Mouse (Mus musculus) myocyte (in vitro differentiated cells): ENCODE results near the gene Msi2. TPM values are rescaled to one million over a fixed set of nuclear protein-coding genes. Genes with fewer than 3 reads are reported as not detected.

Experiments
- H3K27me3 ChIP-seq: one replicate; pipeline ENCODE4 v1.6.1; 2011; ENCODE audit not compliant: control insufficient read depth, insufficient read depth, insufficient read length
- H3K36me3 ChIP-seq: one replicate; pipeline ENCODE4 v1.6.1; 2011; ENCODE audit not compliant: control insufficient read depth, insufficient read depth
- H3K4me2 ChIP-seq: one replicate; pipeline ENCODE4 v1.6.1; 2011; ENCODE audit warnings: low read depth, control low read depth
- H3K4me3 ChIP-seq: one replicate; pipeline ENCODE4 v1.5.1; 2011; ENCODE audit warnings: mild to moderate bottlenecking, control low read depth, moderate library complexity
- H3K79me2 ChIP-seq: one replicate; pipeline ENCODE4 v1.6.1; 2011; ENCODE audit not compliant: control insufficient read depth, insufficient read depth
- H3ac ChIP-seq: one replicate; pipeline ENCODE4 v1.6.1; 2011; ENCODE audit not compliant: control insufficient read depth, insufficient read length
- CEBPB ChIP-seq: IDR thresholded peaks from 2 replicates; pipeline ENCODE4 v1.6.1; 2011; ENCODE audit warnings: mild to moderate bottlenecking, moderate library complexity; ENCODE audit not compliant: poor library complexity, insufficient read depth, severe bottlenecking
- E2F4 ChIP-seq: IDR thresholded peaks from one replicate; pipeline ENCODE4 v1.6.1; 2011; ENCODE audit warnings: mild to moderate bottlenecking, control low read depth, moderate library complexity; ENCODE audit not compliant: insufficient read depth
- MAX ChIP-seq: IDR thresholded peaks from one replicate; pipeline ENCODE4 v1.6.1; 2011; ENCODE audit warnings: low read depth, mild to moderate bottlenecking, control low read depth
- MYOD1 ChIP-seq, 3 experiments: IDR thresholded peaks; one replicate each; pipeline ENCODE4 v1.6.1; 2011; ENCODE audit warnings: control low read depth in 2 of 3, low read depth in 2 of 3, mild to moderate bottlenecking in 2 of 3, moderate library complexity in 1 of 3; ENCODE audit not compliant: insufficient read length in 2 of 3, control insufficient read depth in 1 of 3
- MYOG ChIP-seq, 3 experiments: IDR thresholded peaks; one replicate each; pipeline ENCODE4 v1.6.1; 2011; ENCODE audit warnings: control low read depth in 2 of 3, low read depth in 2 of 3, mild to moderate bottlenecking in 2 of 3; ENCODE audit not compliant: insufficient read length in 2 of 3, control insufficient read depth in 1 of 3, insufficient read depth in 1 of 3
- POLR2A ChIP-seq: IDR thresholded peaks from one replicate; pipeline ENCODE4 v1.6.1; 2011; ENCODE audit warnings: low read depth, mild to moderate bottlenecking, control low read depth, moderate library complexity; ENCODE audit not compliant: insufficient read length
- POLR2AphosphoS2 ChIP-seq: IDR thresholded peaks from one replicate; pipeline ENCODE4 v1.6.1; 2011; ENCODE audit warnings: low read depth, control low read depth; ENCODE audit not compliant: insufficient read length
- REST ChIP-seq: IDR thresholded peaks from one replicate; pipeline ENCODE4 v1.6.1; 2011; ENCODE audit warnings: mild to moderate bottlenecking, control low read depth, moderate library complexity; ENCODE audit not compliant: insufficient read depth, insufficient read length
- SRF ChIP-seq: IDR thresholded peaks from one replicate; pipeline ENCODE4 v1.6.1; 2011; ENCODE audit warnings: low read depth; ENCODE audit not compliant: control insufficient read depth, insufficient read length
- TCF12 ChIP-seq: IDR thresholded peaks from one replicate; pipeline ENCODE4 v1.6.1; 2011; ENCODE audit warnings: mild to moderate bottlenecking, control low read depth; ENCODE audit not compliant: poor library complexity, insufficient read depth, severe bottlenecking
- TCF3 ChIP-seq: IDR thresholded peaks from one replicate; pipeline ENCODE4 v1.6.1; 2011; ENCODE audit warnings: low read depth, control low read depth; ENCODE audit not compliant: insufficient read length
- USF1 ChIP-seq: IDR thresholded peaks from one replicate; pipeline ENCODE4 v1.6.1; 2011; ENCODE audit warnings: low read depth, mild to moderate bottlenecking, control low read depth, moderate library complexity
- polyA plus RNA-seq: library from polyadenylated mRNA; unstranded; fragments of >200 nt; fragmentation: generic; extraction: Trizol; gene quantifications from one replicate; pipeline ENCODE4 v1.2.1, GENCODE M21; 2012; ENCODE audit warnings: missing spikeins

Gene Msi2
- polyA plus RNA-seq, 1 experiment = 37.9 TPM

DNA sequence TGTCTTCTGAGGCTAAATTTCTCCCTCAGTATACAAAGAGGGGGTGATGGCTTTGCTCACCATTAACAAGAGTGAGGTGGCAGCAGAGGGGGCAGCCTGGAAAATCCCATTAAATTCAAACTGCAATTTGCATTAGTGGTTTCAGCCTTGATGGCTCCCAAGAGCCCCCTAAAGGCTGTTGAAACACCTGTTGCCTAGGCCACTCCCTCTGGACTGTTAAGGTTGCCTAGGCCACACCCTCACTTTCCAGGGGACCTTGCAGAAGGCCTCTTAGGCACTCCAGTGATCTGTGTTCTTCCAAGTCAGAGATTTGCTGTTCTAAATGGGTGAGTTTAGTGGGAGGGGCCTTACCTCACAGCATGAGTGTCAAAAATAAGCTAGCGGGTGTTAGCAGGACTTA, 232.3 kb downstream of the Msi2 start:
- TF ChIP-seq POLR2A (no peak), E2F4 (no peak), REST (no peak), USF1 (no peak), MYOD1 (IDR thresholded peaks at IDR 0.05; ENCODE audit: control insufficient read depth in 1 of 3, insufficient read length in 2 of 3, low read depth in 2 of 3) (no peak), TCF3 (no peak), MAX (no peak), POLR2AphosphoS2 (no peak), SRF (no peak), TCF12 (no peak), CEBPB (no peak), MYOG (IDR thresholded peaks at IDR 0.05; ENCODE audit: control insufficient read depth in 1 of 3, insufficient read depth in 1 of 3, insufficient read length in 2 of 3, low read depth in 2 of 3) (no peak)
- Histone ChIP-seq H3K27me3 (no peaks in the 10 kb centered on the region), H3K4me3 (no peak overlapping the region), H3K79me2 (peaks cover 16% of the 10 kb centered on the region), H3K36me3 (no peaks in the 10 kb centered on the region), H3K4me2 (no peak overlapping the region), H3ac (no peak overlapping the region)

DNA sequence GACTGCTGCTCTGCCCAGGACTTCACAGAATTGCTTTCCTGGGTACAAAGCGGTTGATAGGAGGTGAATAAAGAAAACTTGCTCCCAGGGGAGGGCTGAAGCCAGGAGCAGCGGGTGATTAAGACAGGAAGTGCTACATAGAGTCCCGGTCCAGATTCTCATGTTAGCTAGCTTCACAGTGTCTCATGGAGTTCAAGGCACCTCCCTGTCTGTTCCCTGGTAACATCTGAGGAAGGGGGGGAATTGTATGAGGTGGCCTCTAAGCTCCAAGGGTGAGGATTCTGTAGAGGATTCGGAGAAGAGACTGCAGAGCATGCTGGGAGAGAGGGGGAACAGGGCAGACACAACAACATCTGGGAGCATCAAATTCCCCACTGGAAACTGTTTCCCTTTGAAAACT, 233.2 kb downstream of the Msi2 start:
- Histone ChIP-seq H3K4me3 (no peak overlapping the region), H3K79me2 (peaks cover 16% of the 10 kb centered on the region), H3K27me3 (no peaks in the 10 kb centered on the region), H3ac (no peak overlapping the region), H3K36me3 (no peaks in the 10 kb centered on the region), H3K4me2 (no peak overlapping the region)
- TF ChIP-seq E2F4 (no peak), MYOD1 (IDR thresholded peaks at IDR 0.05; ENCODE audit: control insufficient read depth in 1 of 3, insufficient read length in 2 of 3, low read depth in 2 of 3) (no peak), POLR2AphosphoS2 (no peak), POLR2A (no peak), MYOG (IDR thresholded peaks at IDR 0.05; ENCODE audit: control insufficient read depth in 1 of 3, insufficient read depth in 1 of 3, insufficient read length in 2 of 3, low read depth in 2 of 3) (no peak), TCF12 (no peak), REST (no peak), SRF (no peak), MAX (no peak), USF1 (no peak), TCF3 (no peak), CEBPB (no peak)

DNA sequence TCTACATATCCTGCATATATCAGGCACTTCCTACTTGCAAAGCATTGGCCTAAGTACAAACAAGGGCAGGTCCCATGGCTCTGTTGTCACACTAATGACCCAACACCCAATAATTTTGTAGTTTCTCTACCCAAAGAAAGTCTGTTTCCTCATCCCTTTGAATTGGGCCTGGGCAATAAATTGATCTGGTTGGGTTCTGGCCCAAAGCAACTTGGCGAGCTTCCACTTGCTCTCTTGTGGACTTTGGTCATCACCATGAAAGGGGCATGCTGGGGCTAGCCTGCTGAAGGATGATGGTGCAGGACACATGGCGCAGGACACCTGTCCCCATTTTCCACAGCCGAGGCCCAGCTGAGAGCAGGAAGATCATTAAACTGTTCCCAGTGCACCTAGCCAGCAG, 234.3 kb downstream of the Msi2 start:
- Histone ChIP-seq H3K27me3 (no peaks in the 10 kb centered on the region), H3K4me3 (no peak overlapping the region), H3K79me2 (peaks cover 16% of the 10 kb centered on the region), H3K4me2 (no peak overlapping the region), H3ac (no peak overlapping the region), H3K36me3 (peaks cover 2% of the 10 kb centered on the region)
- TF ChIP-seq MAX = no peak
- no peak for TF ChIP-seq POLR2AphosphoS2
- TF ChIP-seq REST = no peak
- no peak for TF ChIP-seq POLR2A
- TF ChIP-seq TCF12 = no peak
- TF ChIP-seq MYOG (IDR thresholded peaks at IDR 0.05; ENCODE audit: control insufficient read depth in 1 of 3, insufficient read depth in 1 of 3, insufficient read length in 2 of 3, low read depth in 2 of 3) = peak in 1 of 3 experiments; percentile 59
- TF ChIP-seq E2F4 = no peak
- no peak for TF ChIP-seq CEBPB
- TF ChIP-seq TCF3 = no peak
- peak in 2 of 3 experiments; percentile 47 for TF ChIP-seq MYOD1 (IDR thresholded peaks at IDR 0.05; ENCODE audit: control insufficient read depth in 1 of 3, insufficient read length in 2 of 3, low read depth in 2 of 3)
- TF ChIP-seq SRF = no peak
- no peak for TF ChIP-seq USF1

DNA sequence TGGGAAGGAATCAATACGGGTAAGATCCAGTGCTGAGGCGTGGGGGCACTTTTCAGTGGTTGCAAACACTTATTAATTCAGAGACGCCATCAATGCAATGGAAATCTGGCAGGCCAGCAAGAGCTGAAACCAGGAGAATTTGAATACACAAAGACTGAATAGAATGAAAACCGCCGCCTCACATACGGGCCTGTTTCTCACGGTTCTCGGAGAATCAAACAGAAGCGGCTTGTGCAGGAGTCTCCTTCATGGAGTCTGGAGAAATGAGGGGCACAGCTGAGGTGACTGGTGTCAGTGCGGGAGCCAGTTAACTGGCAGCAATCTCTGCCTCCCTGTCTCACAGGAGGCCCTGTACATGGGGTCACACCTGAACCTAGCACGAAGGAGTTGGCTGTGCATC, 235.7 kb downstream of the Msi2 start:
- peaks cover 4% of the 10 kb centered on the region for H3K36me3 ChIP-seq
- H3K4me3 ChIP-seq = no peak overlapping the region
- H3K79me2 ChIP-seq = peaks cover 16% of the 10 kb centered on the region
- H3ac ChIP-seq = no peak overlapping the region
- H3K4me2 ChIP-seq = no peak overlapping the region
- no peaks in the 10 kb centered on the region for H3K27me3 ChIP-seq
- no peak for TF ChIP-seq MYOD1 (IDR thresholded peaks at IDR 0.05; ENCODE audit: control insufficient read depth in 1 of 3, insufficient read length in 2 of 3, low read depth in 2 of 3)
- no peak for TF ChIP-seq MYOG (IDR thresholded peaks at IDR 0.05; ENCODE audit: control insufficient read depth in 1 of 3, insufficient read depth in 1 of 3, insufficient read length in 2 of 3, low read depth in 2 of 3)
- no peak for TF ChIP-seq MAX
- TF ChIP-seq POLR2A = no peak
- no peak for TF ChIP-seq USF1
- no peak for TF ChIP-seq REST
- no peak for TF ChIP-seq TCF3
- TF ChIP-seq CEBPB = no peak
- no peak for TF ChIP-seq TCF12
- TF ChIP-seq POLR2AphosphoS2 = no peak
- no peak for TF ChIP-seq SRF
- TF ChIP-seq E2F4 = no peak

DNA sequence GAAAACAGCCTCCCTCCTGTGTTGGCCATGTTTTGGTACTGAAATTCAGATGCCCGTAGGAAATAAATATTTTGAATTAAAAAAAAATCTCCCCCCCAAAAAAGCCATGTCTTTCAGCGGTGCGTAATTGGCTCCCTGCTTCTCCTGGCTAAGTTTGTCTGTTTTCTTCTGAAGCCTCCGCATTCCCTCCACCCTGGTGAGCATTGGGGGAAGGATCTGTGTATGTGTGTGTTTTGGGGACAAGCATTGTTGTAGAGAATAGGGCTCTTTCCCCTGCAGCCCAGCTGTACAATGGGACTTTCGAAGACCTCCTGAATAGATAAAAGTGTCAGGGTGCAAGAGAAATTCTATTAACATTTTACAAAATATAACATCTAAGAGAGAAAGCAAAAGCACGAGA, 236.1 kb downstream of the Msi2 start:
- H3ac ChIP-seq = no peak overlapping the region
- H3K36me3 ChIP-seq = peaks cover 4% of the 10 kb centered on the region
- TF ChIP-seq POLR2A = no peak
- TF ChIP-seq USF1 = no peak
- no peak for TF ChIP-seq POLR2AphosphoS2
- no peak for TF ChIP-seq CEBPB
- TF ChIP-seq E2F4 = no peak
- TF ChIP-seq SRF = no peak
- TF ChIP-seq MYOG (IDR thresholded peaks at IDR 0.05; ENCODE audit: control insufficient read depth in 1 of 3, insufficient read depth in 1 of 3, insufficient read length in 2 of 3, low read depth in 2 of 3) = no peak
- no peak for TF ChIP-seq MAX
- TF ChIP-seq TCF12 = no peak
- no peak for TF ChIP-seq MYOD1 (IDR thresholded peaks at IDR 0.05; ENCODE audit: control insufficient read depth in 1 of 3, insufficient read length in 2 of 3, low read depth in 2 of 3)
- TF ChIP-seq TCF3 = no peak
- no peak for TF ChIP-seq REST
- no peak overlapping the region for H3K4me3 ChIP-seq
- H3K4me2 ChIP-seq = no peak overlapping the region
- no peaks in the 10 kb centered on the region for H3K27me3 ChIP-seq
- H3K79me2 ChIP-seq = peaks cover 13% of the 10 kb centered on the region
